Mouse (Mus musculus): ENCODE results near the gene Aurka.

Gene Aurka

DNA sequence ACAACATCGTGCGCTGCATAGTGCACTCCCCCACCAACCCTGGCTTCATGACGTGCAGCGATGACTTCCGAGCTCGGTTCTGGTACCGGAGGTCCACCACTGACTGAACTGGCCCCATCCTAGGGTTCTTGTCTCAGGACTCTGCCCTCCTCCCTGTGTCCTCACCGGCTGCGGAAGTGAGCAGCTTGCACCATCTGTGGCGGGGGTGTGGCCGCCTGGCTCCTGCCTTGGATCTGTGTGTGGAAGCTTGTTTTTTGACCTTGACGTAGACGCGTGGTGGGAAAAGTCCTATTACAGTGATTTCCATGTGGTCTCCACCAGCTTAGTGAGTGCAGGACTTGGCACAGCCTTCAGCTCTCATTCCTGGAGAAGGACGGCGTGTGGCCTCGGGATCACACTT, 10.2 kb upstream of the Aurka start:
- no peak for DNase-seq

DNA sequence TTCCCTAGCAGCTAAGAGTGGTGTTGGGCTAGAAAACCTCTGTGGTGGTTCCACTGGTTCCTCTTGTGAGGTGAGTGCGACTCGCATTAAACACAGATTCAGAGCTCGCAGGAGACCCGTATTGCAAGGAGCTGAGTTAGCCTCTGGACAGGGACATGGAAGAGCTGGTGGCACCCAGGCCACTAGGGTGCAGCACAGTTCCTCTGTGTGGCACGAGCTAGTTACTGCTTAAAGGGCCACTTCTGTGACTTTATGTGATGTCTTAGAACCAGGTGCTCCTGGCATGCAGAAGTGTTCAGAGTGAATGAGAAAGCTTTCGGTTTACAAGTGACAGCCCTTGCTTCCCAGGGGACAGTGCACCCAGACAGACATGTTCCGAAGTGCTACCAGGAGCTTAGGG, 8.0 kb upstream of the Aurka start:
- peak; percentile 22 for DNase-seq

DNA sequence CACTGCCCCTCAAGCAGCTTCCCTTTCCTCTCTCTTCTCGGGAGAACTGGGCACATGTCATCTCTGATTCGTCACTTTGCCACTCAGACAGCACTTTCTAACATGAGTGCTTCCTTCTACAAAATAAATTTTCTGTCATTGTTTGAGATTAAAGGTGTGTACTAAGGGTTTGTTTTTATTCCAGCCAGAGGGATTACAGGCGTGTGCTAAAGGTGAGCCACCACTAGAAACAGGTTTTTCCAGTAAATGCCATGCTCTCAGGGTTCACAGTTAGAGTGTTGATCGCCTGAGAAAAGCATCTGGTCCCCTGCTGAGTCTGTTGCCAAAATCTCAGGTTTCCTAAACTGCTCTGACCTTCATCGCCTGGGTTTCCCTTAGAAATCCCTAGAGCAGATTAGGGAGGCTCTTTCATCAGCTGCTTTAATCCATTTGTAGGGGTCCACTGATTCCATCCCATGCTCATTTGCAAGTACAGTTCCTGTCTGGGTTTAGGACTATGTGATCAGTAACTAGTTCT, 6.7 kb upstream of the Aurka start:
- DNase-seq: no peak

DNA sequence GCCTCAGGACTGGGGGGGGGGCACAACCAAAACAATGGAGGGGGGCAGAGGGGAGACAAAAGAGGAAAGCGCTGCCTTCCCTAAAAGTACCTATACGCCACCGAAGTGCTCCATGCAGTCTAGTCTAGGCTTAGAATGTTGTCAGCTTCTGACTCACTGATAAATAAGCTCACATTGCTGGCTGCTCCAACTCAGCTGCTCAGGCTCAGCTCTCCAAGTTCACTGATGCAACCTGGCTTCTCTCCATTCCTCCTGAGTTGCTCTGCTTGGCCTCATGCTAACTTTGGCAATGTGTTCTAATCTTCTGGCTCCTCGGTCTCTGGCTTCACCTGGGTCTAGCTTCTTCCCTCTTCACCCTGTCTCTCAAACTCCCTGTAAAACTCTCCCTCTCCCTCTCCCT, 6.2 kb upstream of the Aurka start:
- DNase-seq: no peak

DNA sequence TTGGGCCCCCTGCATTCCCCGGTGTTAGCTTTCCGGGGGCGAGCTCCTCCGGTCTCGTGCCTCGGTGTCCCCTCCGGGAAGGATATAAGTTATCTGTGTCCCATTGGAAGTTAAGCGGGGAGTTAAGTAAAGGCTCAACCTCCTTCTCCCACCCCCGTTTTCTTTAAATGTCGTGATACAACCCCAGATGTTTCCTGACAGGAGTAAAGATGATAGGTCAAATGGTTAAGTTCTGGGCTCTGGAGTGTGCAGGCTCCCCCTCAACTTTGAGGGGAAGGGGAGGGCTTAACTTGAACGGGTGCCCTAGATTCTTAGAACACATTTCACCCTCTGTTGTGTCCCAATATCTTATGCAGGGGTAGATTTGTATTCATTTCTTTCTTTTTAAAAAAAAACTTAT, 923 bp upstream of the Aurka start:
- DNase-seq: no peak

GRCm38 (mm10) chr2:172363176-172363575, 7.2 kb downstream of the Aurka start:
- no peak for DNase-seq

DNA sequence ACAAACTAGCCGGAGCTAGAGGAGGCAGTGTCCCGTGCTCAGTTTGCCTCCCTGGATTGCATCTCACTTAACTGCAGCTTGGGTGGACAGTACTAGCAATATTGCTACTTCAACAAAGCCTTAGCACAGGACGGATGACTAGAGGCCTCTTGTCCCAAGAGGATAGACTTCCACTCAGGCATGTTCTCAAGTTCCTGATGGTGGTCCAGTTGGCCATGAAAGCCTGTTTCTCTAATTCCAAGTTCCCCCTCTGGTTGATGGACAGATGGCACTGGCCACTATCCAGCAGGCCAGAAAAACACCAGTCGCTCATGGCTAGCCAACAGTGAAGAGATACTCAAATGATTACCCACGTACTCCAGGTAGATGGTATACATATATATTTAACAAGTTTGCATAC, 14.5 kb downstream of the Aurka start:
- no peak for DNase-seq

DNA sequence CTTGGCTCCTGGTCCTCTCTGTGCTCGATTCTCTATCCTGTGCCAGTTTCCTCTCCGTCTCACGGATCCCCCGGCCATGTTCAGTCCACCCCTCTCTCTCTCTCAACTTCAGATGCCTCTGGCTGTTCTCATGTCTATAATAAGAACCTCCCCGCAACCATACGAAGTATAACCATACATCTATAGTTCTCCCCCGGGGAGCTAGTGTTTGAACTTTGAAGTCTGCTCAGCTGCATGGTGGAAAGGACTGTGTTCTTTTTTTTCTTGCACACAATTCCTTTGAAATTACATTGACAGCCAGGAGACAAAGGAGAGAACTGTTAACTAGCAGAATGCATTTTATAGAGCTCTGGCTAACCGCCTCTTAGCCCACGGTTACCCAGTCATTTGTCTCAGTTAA, 15.6 kb downstream of the Aurka start:
- DNase-seq: no peak

GRCm38 (mm10) chr2:172353218-172353617, 17.1 kb downstream of the Aurka start:
- DNase-seq: no peak

GRCm38 (mm10) chr2:172350773-172351172, 19.6 kb downstream of the Aurka start:
- DNase-seq: no peak

DNA sequence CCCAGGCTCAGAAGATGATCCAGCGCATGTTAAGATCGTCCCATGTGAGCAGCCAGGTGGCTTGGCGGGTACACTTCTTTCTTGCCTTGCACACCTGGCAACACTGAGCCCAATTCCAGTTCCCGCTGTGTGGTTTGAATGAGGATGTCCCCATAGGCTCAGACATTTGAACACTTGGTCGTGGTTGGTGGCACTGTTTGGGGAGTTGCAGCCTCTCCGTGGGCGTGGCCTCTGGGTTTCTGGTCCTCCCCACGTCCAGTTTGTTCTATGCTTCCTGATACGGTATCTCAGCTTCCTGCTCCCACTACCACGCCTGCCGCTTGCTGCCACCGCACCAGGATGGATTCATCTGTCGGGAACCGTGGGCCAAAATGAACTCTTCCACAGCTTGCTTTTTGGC, 20.6 kb downstream of the Aurka start:
- DNase-seq: no peak

DNA sequence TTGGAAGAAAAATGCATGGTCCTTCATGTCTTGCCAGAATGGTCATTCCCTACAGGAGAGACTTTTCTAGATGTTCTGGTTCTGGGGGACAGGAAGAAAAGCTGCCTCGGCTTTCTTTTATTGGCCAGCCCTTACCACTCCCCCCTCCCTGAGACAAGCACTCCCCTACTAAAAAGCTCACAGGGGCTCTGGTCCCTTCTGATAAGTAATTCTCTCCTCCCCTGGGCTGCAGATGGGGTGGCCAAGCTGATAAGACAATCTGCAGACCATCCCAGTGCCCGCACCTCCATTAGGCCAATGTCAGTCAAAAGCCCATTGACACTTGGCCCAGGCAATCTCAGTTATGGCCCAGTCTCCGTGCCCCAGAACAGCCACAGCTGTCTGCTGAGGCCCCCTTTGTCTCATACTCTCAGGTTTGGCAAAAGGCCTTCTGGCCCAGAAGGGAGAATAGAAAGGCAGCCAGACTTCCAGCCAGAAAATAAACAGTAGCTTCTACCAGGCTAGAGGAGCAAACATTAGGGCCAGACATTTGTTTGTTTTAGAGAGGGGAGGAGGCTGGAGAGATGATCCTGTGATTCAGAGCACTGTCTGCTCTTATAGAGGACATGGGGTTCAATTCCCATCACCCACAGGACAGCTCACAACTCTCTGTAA, 21.9 kb downstream of the Aurka start:
- DNase-seq: no peak

DNA sequence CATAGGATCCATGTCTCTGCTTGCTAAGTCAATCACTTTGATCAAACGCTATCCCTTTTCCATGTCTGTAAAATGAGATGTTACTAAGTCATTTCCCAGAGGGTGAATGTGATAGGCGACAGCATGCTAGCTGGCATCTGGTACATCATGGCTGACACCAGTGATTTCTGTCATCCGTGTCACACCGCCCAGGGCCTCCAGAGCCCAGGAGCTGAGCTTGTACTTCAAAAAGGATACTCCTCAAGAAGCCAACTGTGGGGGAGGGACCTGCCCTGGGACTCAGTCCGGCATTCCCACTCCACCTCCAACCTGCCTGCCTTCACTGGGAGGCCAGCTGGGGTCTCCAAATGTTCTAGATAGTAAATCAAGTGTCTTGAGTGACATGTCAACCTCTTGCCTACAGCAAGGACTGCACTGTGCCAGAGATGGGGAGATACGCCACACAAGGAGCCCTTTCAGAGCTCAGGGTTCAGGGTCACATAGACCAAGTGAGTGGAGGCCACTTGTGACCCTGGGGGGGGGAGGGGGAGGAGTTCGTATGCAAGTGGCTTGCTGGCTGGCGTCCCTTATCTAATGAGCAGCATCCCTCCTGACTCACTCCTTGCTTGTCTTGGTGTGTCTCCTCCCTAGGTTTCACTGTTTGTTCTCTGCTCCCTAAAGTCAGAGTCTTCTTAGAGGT, 23.3 kb downstream of the Aurka start:
- no peak for DNase-seq

- DNase-seq: peak; percentile 61
These were observed 24.1 kb downstream of the Aurka start for GRCm38 (mm10) chr2:172346034-172346929.

DNA sequence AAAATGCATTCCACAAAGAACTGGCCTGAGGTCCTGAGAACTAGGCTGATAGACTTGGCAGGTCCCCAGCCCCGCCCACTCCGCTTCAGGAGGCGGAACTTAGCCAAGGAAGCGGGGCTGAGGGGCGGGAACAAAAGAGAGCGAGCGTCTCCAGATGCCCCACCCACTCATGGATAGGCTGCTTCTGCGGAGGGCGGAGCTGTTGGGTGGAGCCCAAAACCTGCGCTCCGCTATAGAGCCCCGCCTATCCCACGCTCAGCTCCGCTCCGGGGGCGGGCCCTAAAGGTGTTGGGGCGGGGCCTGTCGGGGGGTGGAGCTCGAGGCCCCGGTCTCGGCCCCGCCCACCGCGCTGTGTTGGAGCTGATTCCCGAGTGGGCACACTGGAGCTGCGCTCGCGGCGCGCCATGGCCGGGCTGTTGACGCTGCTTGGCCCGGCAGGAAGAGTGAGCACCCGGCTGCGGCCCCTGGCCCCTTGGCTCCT, 25.0 kb downstream of the Aurka start, which contains the start of gene Fam210b:
Fam210b (plus strand) TSS at position 308 of the 481 bp plus-strand sequence.
- DNase-seq: peak; percentile 99

GRCm38 (mm10) chr2:172344669-172345068, 25.7 kb downstream of the Aurka start:
- no peak for DNase-seq

- DNase-seq: no peak
These were observed 26.6 kb downstream of the Aurka start for GRCm38 (mm10) chr2:172343751-172344150.

DNA sequence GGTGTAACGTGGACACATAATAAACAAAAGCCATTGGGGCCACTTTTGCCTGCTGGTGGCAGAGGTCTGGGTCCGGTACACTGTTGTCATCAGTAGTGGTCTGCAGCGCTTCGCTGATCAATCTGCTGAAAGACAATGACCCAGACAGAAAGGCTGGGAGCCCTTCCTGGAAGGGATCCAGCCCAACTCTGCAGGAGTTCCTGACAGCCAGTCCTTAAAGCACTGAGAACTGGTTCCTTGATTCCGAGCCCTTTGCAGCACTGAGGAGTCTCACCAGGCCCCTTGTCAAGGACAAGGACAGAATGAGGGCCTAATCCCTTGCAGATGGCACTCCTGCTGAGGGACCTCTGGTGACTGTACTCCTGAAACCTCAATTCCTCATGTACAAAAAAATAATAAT, 28.7 kb downstream of the Aurka start:
- no peak for DNase-seq

DNA sequence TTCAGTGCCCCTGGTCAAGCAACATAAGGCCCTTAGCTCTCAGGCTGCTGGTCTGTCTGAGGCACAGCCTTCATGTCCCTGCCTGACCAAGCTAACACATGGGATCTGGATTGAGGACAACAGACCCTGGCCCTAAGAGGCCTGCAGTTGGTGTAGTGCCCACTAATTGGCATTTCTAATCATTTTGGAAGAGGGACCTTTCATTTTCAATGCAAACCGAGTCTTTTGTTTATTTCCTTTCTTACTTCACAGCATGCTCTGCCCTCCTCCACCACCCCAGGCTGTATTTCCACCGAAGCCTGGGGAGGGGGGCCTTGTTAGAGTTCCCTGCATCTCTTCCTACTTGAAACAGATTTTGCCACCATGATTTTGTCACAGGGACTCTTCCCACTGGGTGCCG, 29.4 kb downstream of the Aurka start:
- no peak for DNase-seq

DNA sequence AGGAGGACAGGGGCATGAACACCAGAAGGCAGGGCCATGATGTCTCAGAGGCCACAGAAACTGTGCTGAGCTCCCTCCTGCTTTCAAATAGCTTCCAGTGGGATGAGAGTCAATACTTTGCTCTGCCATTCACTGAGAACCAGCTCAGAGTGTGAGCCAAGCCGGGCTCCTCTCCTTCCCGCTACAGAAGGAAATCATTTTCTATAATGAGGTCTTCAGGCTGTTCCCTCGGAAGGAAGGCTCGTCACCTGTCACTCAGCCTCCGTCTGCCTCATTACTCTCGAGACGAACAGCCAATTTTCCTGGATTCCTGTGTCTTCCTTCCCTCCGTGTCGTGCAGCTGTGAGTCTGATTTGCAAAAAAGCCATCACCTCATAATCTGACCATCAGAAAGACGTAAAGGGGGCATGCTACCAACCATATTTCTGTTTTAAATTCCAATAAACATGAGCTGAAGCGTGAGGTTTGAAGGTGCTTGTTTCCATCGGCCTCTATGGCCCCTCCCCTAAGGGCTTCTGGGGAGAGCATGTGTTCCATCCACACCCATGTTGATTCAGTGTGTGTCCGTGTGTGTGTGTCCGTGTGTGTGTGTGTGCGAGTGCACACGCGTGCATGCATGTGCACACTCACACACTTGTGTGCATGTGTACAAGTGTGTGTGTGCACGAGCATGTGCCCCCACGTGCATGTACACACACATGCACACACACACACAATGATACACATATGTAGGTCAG, 32.0 kb downstream of the Aurka start:
- DNase-seq: no peak

DNA sequence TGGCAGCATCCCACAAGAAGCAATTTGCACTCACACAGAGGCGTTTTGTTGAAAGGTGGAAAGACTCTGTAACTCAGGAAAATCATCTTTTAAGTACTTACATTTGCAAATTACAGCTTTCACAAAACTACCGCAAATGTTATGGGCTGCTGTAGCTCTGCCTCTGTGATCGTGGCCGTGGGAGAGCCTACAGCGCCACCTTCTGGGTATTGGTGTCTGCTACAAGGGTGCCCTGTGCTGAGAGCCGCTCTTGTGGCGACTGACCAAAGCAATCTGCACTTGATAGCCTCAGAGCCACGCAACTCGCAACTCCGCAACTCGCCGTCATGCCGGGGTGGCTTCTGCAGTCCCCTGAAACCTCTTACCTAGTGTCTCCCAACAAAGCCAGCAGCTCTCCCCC, 41.2 kb downstream of the Aurka start:
- DNase-seq: peak; percentile 13

GRCm38 (mm10) chr2:172328248-172328647, 42.1 kb downstream of the Aurka start:
- DNase-seq: no peak

- peak; percentile 26 for DNase-seq
These were observed 49.5 kb downstream of the Aurka start for GRCm38 (mm10) chr2:172320878-172321277.

All from kidney, adult 18-20 months (tissue).